Mouse (Mus musculus): Measurements from ENCODE around the gene Tigar. TPM values are rescaled to one million over a fixed set of nuclear protein-coding genes. Genes with fewer than 3 reads are reported as not detected.

The Tigar gene
- polyA plus RNA-seq, 1 experiment from 2014 or later, result 8.8 TPM

DNA sequence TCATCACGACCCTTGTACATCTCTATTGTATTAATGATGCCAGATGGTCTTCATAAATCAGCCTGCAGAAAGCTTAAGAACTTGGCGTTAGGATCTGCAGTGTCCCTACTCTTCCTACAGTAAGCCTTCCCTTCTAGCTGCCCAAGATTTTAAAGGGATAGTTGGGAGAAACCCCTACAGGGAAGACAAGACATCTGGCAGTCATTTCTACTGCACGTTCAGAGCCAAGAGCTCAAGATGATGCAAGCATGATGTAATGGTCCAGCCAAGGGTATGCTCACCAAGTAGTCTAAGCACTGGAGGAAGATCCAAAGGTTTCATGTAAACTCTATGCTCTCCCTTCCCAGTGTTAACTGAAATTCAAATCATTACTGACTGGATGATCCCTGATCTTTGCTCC lies 23.4 kb upstream of the Tigar start:
- WGBS, result 87% methylated on average over 3 of the region's 3 CpGs
- H3K27me3 ChIP-seq, result no peaks in the 10 kb centered on the region
- no peak for ATAC-seq (ENCODE audit: low FRiP score)
- peaks cover 48% of the 10 kb centered on the region for H3K4me1 ChIP-seq
- H3K9ac ChIP-seq, result no peak overlapping the region
- peaks cover 77% of the 10 kb centered on the region for H3K36me3 ChIP-seq (replicated peaks)
- H3K4me3 ChIP-seq (replicated peaks), result no peak overlapping the region
- no peak overlapping the region for H3K27ac ChIP-seq
- H3K4me2 ChIP-seq, result no peak overlapping the region
- H3K9me3 ChIP-seq, result no peaks in the 10 kb centered on the region

DNA sequence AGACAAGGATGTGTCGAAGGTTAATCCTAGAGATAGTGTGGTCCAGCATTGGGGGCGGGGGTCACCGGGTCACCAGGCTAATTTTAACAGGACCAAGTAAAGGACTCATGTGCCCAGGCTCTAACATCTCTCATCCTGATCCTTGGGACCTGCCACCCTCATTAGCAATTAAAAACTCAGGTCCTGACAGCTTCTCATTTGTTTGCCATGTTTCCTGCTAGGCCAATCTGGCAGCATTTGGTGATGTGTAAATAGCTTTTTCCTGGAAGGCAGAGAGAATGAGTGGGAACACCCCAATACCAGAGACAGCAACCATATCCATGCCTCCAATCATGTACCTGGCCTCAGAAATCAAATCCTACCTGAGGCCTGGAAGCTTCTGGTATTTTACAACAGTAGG lies 22.6 kb upstream of the Tigar start:
- peaks cover 77% of the 10 kb centered on the region for H3K36me3 ChIP-seq (replicated peaks)
- no peak overlapping the region for H3K9ac ChIP-seq
- no peak for ATAC-seq (ENCODE audit: low FRiP score)
- no peaks in the 10 kb centered on the region for H3K27me3 ChIP-seq
- H3K4me3 ChIP-seq (replicated peaks), result no peak overlapping the region
- WGBS, result 77% methylated on average over 3 of the region's 3 CpGs
- H3K4me1 ChIP-seq, result peaks cover 48% of the 10 kb centered on the region
- no peak overlapping the region for H3K4me2 ChIP-seq
- no peaks in the 10 kb centered on the region for H3K9me3 ChIP-seq
- no peak overlapping the region for H3K27ac ChIP-seq

DNA sequence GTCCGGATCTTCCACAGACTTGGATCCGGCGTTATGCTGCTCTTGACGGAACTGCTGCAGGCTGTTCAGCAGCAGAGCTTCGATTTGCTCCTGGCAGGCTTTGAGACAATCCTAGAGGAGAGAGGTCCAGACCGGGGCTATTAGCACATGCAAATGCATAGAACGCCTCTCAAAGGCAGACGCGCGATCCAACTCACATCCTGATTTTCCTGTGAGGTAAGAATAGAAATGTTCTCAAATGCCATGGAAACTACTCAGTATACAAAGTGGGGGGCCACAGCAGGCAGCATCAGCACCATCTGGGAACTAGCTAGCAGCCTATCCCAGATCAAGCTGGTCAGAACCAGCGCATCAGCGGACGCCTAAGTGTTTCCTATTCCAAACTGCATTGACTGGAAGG lies 21.0 kb upstream of the Tigar start:
- H3K27ac ChIP-seq, result peak overlapping the region; percentile 21

DNA sequence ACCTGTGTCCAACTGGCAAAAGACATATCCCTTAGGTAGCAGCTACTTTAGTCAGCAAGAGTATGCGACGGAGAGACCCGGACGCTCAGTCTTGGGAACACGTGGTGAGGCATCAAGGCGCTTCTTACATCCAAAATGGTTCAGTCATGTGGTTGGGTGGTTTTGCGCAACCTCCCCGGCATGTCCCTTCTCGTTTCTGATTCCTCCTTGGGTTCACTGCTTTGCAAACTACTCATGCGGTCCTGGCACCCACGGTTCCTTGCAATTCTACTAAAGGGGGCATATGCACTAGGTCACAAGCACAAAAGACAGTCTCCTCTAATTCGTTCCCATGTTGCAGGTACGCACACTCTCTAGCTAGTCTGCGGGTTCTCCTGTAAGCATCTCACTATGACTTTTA lies 20.3 kb upstream of the Tigar start:
- WGBS, result 94% methylated on average over 14 of the region's 14 CpGs
- H3K27me3 ChIP-seq, result no peaks in the 10 kb centered on the region
- no peaks in the 10 kb centered on the region for H3K9me3 ChIP-seq
- H3K36me3 ChIP-seq (replicated peaks), result peaks cover 73% of the 10 kb centered on the region
- no peak overlapping the region for H3K9ac ChIP-seq
- H3K4me2 ChIP-seq, result no peak overlapping the region
- H3K4me3 ChIP-seq (replicated peaks), result no peak overlapping the region
- ATAC-seq (ENCODE audit: low FRiP score), result no peak
- peaks cover 36% of the 10 kb centered on the region for H3K4me1 ChIP-seq
- no peak overlapping the region for H3K27ac ChIP-seq

More for the DNA sequence above, 21.0 kb upstream of the Tigar start:
- no peak for ATAC-seq (ENCODE audit: low FRiP score)
- H3K9me3 ChIP-seq, result no peaks in the 10 kb centered on the region
- peaks cover 43% of the 10 kb centered on the region for H3K4me1 ChIP-seq
- no peaks in the 10 kb centered on the region for H3K27me3 ChIP-seq
- H3K36me3 ChIP-seq (replicated peaks), result peaks cover 79% of the 10 kb centered on the region
- H3K4me2 ChIP-seq, result no peak overlapping the region
- WGBS, result 57% methylated on average over 13 of the region's 13 CpGs
- no peak overlapping the region for H3K9ac ChIP-seq
- no peak overlapping the region for H3K4me3 ChIP-seq (replicated peaks)

DNA sequence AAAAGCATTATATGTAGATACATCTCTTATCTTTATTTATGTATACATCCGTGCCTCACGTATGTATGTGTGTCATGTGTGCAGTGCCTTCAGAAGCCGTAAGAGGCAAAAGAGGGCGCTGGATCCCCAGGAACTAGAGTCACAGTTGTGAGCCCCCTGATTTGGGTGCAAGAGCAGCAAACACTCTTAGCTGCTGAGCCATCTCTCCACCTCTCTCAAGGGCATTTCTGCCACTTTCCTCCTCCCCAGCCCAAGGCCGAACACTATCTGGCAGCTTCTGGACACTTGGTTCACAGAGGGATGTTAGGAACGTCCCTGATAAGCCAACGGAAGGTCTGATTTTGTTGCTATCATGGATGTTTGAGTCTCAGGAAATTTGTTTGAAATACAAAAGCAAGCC lies 14.1 kb upstream of the Tigar start:
- 85% methylated on average over 7 of the region's 7 CpGs for WGBS

DNA sequence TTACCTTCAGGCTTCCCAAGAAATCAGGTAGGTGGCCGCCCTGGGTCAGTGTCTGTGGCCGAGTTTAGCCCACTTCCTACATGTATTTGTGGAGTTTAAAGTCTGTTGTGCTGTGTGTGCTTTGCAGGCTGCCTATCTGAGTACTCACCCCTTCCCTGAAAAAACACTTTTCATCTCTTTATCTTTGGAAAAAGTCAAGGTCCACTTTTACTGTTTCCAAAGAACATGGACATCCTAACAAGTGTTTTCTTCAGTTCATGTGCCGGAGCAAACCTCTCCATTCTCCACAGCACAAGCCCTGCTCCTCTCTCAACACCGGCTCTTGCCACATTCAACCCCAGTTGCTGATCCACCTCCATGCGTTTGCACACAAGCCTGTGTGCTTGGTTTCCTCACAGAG lies 13.6 kb upstream of the Tigar start:
- no peak for ATAC-seq (ENCODE audit: low FRiP score)
- Histone ChIP-seq H3K4me3 (replicated peaks) (no peak overlapping the region), H3K9me3 (no peaks in the 10 kb centered on the region), H3K4me2 (no peak overlapping the region), H3K27me3 (no peaks in the 10 kb centered on the region), H3K27ac (no peak overlapping the region), H3K36me3 (replicated peaks) (peaks cover 23% of the 10 kb centered on the region), H3K4me1 (no peaks in the 10 kb centered on the region), H3K9ac (no peak overlapping the region)
- WGBS, result 85% methylated on average over 5 of the region's 5 CpGs

More for the DNA sequence above, 14.1 kb upstream of the Tigar start:
- H3K4me1 ChIP-seq, result no peaks in the 10 kb centered on the region
- H3K4me2 ChIP-seq, result no peak overlapping the region
- H3K27ac ChIP-seq, result no peak overlapping the region
- no peak overlapping the region for H3K9ac ChIP-seq
- ATAC-seq (ENCODE audit: low FRiP score), result no peak
- peaks cover 28% of the 10 kb centered on the region for H3K36me3 ChIP-seq (replicated peaks)
- no peaks in the 10 kb centered on the region for H3K27me3 ChIP-seq
- no peaks in the 10 kb centered on the region for H3K9me3 ChIP-seq
- H3K4me3 ChIP-seq (replicated peaks), result no peak overlapping the region

DNA sequence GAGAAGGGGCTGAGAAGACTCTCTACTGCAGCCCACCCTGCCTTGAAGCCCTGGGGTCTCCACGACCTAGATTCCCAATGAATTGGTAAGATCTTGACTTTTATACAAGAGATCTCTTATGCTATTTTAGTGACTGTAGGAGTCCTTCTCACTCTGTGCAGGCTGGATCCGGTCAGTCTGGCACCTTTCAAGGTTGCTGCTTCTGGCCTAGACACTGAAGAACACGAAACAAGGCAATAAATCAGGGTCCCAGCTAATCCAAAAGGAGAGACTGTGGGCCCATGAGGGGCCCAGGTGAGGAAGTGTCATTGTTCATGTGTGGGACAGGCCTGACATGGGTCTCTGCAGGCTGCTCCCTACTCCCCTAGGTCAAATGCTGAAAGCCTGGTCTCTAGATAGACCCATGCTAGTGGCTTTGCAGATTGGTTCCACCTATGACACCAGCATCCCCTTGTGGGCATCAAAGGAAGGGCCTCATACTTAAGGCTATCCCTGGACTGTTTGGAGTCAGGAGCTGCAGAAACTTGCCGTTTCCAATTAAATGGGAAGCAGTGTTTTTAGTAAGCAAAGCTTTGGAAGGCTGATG lies 13.0 kb upstream of the Tigar start:
- ATAC-seq (ENCODE audit: low FRiP score), result no peak
- WGBS, result 81% methylated on average over 4 of the region's 4 CpGs
- H3K27ac ChIP-seq, result no peak overlapping the region

DNA sequence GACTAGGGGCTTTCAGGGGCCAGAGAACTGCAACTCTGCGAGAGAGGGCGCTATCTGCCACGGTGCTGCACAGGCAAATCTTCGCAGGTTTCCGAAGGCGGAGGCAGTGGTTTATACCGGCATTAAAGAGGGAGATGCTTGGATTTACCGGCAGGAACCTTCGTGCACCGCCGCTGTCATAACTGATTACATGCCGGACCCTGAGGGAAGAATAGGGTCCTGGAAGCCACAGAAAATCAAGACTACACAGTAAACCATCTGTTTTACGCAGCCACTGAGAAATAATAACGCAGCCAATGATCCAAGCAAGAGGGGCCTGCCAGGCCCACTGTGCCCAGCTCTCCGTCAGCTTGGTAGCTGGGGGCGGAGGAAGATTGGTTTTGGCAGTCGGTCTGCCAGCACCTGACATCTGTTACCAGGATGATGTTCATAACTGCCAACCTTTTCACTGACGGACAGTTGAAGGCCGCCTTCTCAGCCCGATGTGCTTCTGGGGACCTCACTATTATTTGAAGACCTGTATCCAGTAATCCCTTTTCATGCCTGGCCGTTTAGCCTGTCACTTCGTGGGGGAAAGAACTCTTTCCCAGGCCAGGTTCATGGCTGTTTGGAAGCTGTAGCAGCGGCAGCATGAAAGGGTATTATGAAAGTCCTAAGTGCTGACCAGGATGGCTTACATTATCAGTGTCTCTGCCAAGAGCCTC lies 5.5 kb upstream of the Tigar start:
- no peak overlapping the region for H3K4me3 ChIP-seq (replicated peaks)
- H3K27me3 ChIP-seq, result peaks cover 8% of the 10 kb centered on the region; the same call in 1 of the 2 replicates
- H3K9ac ChIP-seq, result no peak overlapping the region
- no peak overlapping the region for H3K4me2 ChIP-seq
- whole genome bisulfite sequencing, result 66% methylated on average over 23 of the region's 23 CpGs
- peaks cover 3% of the 10 kb centered on the region for H3K4me1 ChIP-seq
- no peaks in the 10 kb centered on the region for H3K36me3 ChIP-seq (replicated peaks)
- no peak overlapping the region for H3K27ac ChIP-seq
- ATAC-seq (ENCODE audit: low FRiP score), result no peak
- H3K9me3 ChIP-seq, result no peaks in the 10 kb centered on the region

More for the DNA sequence above, 13.0 kb upstream of the Tigar start:
- H3K36me3 ChIP-seq (replicated peaks), result peaks cover 17% of the 10 kb centered on the region
- no peak overlapping the region for H3K4me2 ChIP-seq
- no peaks in the 10 kb centered on the region for H3K27me3 ChIP-seq
- H3K4me3 ChIP-seq (replicated peaks), result no peak overlapping the region
- H3K4me1 ChIP-seq, result no peaks in the 10 kb centered on the region
- no peaks in the 10 kb centered on the region for H3K9me3 ChIP-seq
- H3K9ac ChIP-seq, result no peak overlapping the region

DNA sequence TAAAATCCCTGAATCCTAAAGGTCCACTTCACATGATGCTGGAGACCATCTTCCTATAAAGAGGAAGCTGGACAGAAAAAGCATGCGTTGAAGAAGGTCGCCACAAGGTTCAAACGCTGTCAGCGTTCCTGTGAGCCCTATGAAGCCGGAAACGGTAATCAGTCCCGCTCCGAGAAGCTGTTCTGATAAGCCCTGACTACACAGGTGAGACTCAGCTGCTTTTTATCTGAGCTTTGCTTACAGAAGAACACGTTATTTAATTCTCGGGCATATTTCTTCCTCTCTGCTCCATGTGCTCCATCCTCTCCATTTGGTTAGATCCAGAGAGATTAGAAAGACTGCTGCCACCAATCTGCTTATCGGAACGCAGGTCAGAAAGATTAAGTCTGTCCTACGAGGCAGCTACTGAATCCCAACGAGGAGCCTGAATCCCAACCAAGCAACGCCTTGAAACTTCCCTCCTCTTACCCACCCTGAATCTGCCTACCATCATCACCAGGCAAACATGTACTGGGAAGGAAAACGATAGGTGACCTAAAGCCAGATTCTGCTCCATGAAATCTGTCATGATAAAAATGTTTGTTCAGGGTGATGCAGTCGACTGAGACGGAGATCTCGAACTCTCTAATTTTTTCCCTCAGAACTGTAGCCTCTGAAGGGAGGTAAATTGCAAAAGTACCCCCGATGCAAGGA lies 843 bp downstream of the Tigar start:
- Histone ChIP-seq H3K27me3 (0 out of 2 replicates have a peak, but pooled peaks cover under 1% of the 10 kb centered on the region), H3K9ac (peak overlapping the region; percentile 69), H3K27ac (no peak overlapping the region), H3K4me2 (peak overlapping the region; percentile 89), H3K4me1 (peaks cover 14% of the 10 kb centered on the region), H3K9me3 (no peaks in the 10 kb centered on the region), H3K36me3 (replicated peaks) (no peaks in the 10 kb centered on the region), H3K4me3 (replicated peaks) (peak overlapping the region; percentile 63)
- 49% methylated on average over 20 of the region's 20 CpGs for WGBS
- no peak for ATAC-seq (ENCODE audit: low FRiP score)

DNA sequence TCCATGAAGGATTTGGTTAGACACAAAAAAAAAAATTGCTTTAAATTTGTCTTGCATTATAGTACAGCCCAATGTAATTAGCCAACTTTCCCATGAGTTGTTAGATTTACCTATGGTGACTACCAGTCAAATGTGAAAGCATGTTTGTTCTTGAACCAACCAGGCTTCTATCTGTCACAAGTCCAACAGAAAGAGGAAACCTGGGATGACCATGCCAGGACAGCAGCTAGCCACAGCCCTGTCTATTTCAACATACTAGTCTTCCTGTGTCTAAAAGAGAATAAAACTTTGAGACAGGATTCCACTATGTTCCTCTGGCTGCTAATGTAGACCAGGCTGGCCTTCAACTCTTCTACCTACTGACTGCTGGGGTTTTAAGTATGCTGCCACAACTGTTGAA lies 1.9 kb downstream of the Tigar start:
- ATAC-seq (ENCODE audit: low FRiP score), result no peak
- no peak overlapping the region for H3K4me2 ChIP-seq
- no peak overlapping the region for H3K27ac ChIP-seq
- no peak overlapping the region for H3K4me3 ChIP-seq (replicated peaks)
- H3K4me1 ChIP-seq, result peaks cover 14% of the 10 kb centered on the region
- H3K27me3 ChIP-seq, result no peaks in the 10 kb centered on the region
- no peaks in the 10 kb centered on the region for H3K36me3 ChIP-seq (replicated peaks)
- no peak overlapping the region for H3K9ac ChIP-seq
- no peaks in the 10 kb centered on the region for H3K9me3 ChIP-seq

DNA sequence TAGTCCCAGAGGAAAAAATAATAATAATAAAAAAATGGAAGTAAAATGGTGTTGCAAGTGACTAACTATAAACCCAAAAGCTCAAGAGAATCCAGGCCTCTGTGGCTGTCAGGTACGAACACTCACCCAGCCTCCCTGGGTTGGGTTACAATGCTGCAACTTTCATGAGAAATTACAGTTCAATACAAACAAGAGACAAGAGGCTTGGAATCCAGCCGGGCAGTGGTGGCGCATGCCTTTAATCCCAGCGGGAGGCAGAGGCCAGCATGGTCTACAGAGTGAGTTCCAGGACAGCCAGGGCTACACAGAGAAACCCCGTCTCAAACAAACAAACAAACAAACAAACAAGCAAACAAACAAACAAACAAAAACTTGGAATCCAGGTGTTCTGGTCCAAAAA lies 2.6 kb downstream of the Tigar start:
- Histone ChIP-seq H3K4me3 (replicated peaks) (no peak overlapping the region), H3K9me3 (no peaks in the 10 kb centered on the region), H3K27me3 (no peaks in the 10 kb centered on the region), H3K4me1 (peaks cover 14% of the 10 kb centered on the region), H3K27ac (no peak overlapping the region), H3K36me3 (replicated peaks) (no peaks in the 10 kb centered on the region), H3K4me2 (no peak overlapping the region), H3K9ac (no peak overlapping the region)
- no peak for ATAC-seq (ENCODE audit: low FRiP score)
- 57% methylated on average over 5 of the region's 5 CpGs for WGBS

DNA sequence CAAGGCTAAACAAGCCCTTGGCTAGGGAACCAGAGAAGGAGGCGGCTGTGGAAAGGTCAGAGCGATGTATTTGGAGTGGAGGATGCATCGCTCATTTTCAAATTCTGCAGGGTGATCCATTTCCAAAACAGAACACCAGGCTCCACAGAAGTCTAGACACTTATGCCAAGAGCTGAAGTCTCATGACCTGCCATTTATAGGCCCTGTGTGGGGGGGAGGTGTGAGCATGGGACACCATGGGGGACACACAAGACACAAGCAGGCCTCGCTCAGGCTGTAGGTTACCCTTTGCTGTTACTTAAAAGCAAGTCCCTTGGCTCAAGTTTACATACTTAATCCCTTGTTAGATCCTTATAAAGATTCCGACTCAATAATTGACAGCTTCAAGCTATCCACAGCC lies 3.2 kb downstream of the Tigar start:
- Histone ChIP-seq H3K4me2 (no peak overlapping the region), H3K9me3 (no peaks in the 10 kb centered on the region), H3K4me3 (replicated peaks) (no peak overlapping the region), H3K4me1 (peaks cover 14% of the 10 kb centered on the region), H3K36me3 (replicated peaks) (peaks cover 3% of the 10 kb centered on the region), H3K27me3 (no peaks in the 10 kb centered on the region), H3K27ac (no peak overlapping the region), H3K9ac (no peak overlapping the region)
- ATAC-seq (ENCODE audit: low FRiP score), result no peak
- WGBS, result 88% methylated on average over 5 of the region's 5 CpGs

DNA sequence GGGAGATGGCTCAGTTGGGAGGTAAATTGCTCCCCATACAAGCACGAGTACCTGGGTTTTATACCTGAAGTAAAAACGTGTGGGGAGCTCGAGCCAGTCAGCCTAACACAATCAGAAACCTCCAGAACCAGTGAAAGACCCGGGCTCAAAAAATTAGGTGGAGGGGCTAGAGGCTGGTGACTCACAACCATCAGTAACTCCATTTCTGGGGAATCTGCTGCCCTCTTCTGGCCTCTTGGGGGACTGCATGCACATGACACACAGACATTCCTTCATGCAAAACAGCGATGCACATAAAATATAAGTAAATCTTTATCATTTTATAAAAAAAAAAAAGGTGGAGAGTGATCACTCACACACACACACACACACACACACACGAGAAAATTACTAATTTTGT lies 4.2 kb downstream of the Tigar start:
- no peak overlapping the region for H3K4me2 ChIP-seq
- H3K9ac ChIP-seq, result no peak overlapping the region
- no peak overlapping the region for H3K4me3 ChIP-seq (replicated peaks)
- WGBS, result 65% methylated on average over 6 of the region's 6 CpGs
- H3K9me3 ChIP-seq, result no peaks in the 10 kb centered on the region
- no peak overlapping the region for H3K27ac ChIP-seq
- H3K27me3 ChIP-seq, result no peaks in the 10 kb centered on the region
- no peak for ATAC-seq (ENCODE audit: low FRiP score)
- H3K36me3 ChIP-seq (replicated peaks), result peaks cover 11% of the 10 kb centered on the region
- H3K4me1 ChIP-seq, result peaks cover 14% of the 10 kb centered on the region
